Comparison of ENCODE assay signal across 10 mouse cellular contexts in the genomic region with DNA sequence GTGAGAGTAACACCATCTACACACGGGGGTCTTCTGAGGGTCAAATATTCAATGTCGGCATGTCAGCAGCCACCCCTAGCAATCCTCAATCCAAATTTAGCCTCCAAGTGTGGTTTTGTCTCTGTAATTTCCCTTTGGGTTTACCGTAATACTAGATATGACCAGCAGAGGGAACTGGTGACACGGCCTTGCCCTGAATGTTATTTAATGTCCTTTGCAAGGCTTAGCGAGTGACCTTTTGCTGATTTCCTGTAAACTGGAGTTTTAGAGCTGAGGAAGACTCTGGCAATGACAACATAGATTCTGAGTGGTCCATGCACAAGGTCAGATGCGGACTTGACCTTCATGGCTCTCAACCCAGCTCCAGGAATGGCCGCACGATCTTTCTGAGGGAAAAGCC. TPM values are rescaled to one million over a fixed set of nuclear protein-coding genes. Genes with fewer than 3 reads are reported as not detected.
A peak's percentile ranks its signal among the peaks of the same experiment; 100 is the strongest.
DNase-seq lines count a peak whose midpoint lies in the region; ATAC-seq and TF ChIP-seq lines count a peak whose summit lies in the region.
"Had no signal": no experiment of that assay in that cellular context is flagged by ENCODE, and none has a peak within 500 bp of the region (broad histone marks: within the 10 kb centered on the region; RNA-seq: fewer than 3 reads in every experiment).

No protein-coding gene starts in this region.

- no peaks in the 10 kb centered on the region for H3K79me2 ChIP-seq in C2C12 (ENCODE audit: control insufficient read depth, insufficient read depth)

- H3K79me3 ChIP-seq in C2C12 (ENCODE audit: low read depth): no peaks in the 10 kb centered on the region

- H3K27ac ChIP-seq in hindbrain, embryonic 10.5 days: no peak overlapping the region
- no peak overlapping the region for H3K27ac ChIP-seq in hindbrain, embryonic 16.5 days (ENCODE audit: low read depth, low read length)
- H3K27ac ChIP-seq in kidney, postnatal 0 days: no peak overlapping the region
- H3K27ac ChIP-seq in midbrain, postnatal 0 days (ENCODE audit: low read depth, low read length): no peak overlapping the region
- H3K27ac ChIP-seq: embryonic facial prominence, embryonic 13.5 days; macrophage had no signal

- no peak overlapping the region for H3K4me3 ChIP-seq in hindbrain, embryonic 10.5 days
- no peak overlapping the region for H3K4me3 ChIP-seq in hindbrain, embryonic 16.5 days (ENCODE audit: low read length)
- H3K4me3 ChIP-seq in C2C12 (ENCODE audit: insufficient read depth, poor library complexity, severe bottlenecking): no peak overlapping the region
- H3K4me3 ChIP-seq in kidney, postnatal 0 days (replicated peaks; ENCODE audit: low read depth, low read length): no peak overlapping the region
- no peak overlapping the region for H3K4me3 ChIP-seq in midbrain, postnatal 0 days (ENCODE audit: low read depth, low read length)
- H3K4me3 ChIP-seq: embryonic facial prominence, embryonic 13.5 days had no signal

- H3ac ChIP-seq in C2C12 (ENCODE audit: control insufficient read depth, insufficient read length, low read depth): no peak overlapping the region

- H3K36me3 ChIP-seq in hindbrain, embryonic 10.5 days: no peaks in the 10 kb centered on the region
- no peaks in the 10 kb centered on the region for H3K36me3 ChIP-seq in hindbrain, embryonic 16.5 days (ENCODE audit: control insufficient read depth, insufficient read depth, low read length)
- H3K36me3 ChIP-seq in C2C12 (ENCODE audit: control insufficient read depth, insufficient read depth): no peaks in the 10 kb centered on the region
- no peaks in the 10 kb centered on the region for H3K36me3 ChIP-seq in kidney, postnatal 0 days (ENCODE audit: insufficient read depth, low read length)
- no peaks in the 10 kb centered on the region for H3K36me3 ChIP-seq in midbrain, postnatal 0 days (ENCODE audit: insufficient read depth, low read length)
- H3K36me3 ChIP-seq: embryonic facial prominence, embryonic 13.5 days had no signal

- WGBS in hindbrain, embryonic 10.5 days: 49% methylated on average over 8 of the region's 8 CpGs
- WGBS in hindbrain, embryonic 16.5 days: 45% methylated on average over 8 of the region's 8 CpGs
- 38% methylated on average over 8 of the region's 8 CpGs for WGBS in kidney, postnatal 0 days
- WGBS in midbrain, postnatal 0 days: 44% methylated on average over 8 of the region's 8 CpGs

- peak; percentile 28 for DNase-seq in hindbrain, embryonic 10.5 days (ENCODE audit: low spot score)
- DNase-seq in WW6 (ENCODE audit: low read depth, low spot score): peak; percentile 5
- DNase-seq in fibroblast of lung, adult 2 months (ENCODE audit: low read depth): peak; percentile 13
- DNase-seq in kidney, postnatal 0 days (ENCODE audit: low spot score): peak; percentile 73
- DNase-seq in midbrain, postnatal 0 days (ENCODE audit: low spot score): peak; percentile 59
- DNase-seq in right cerebral cortex, postnatal 36 days (ENCODE audit: low spot score in 2 of 2): no peak

- no peak overlapping the region for H3K9ac ChIP-seq in hindbrain, embryonic 16.5 days (ENCODE audit: low read depth, low read length)
- no peak overlapping the region for H3K9ac ChIP-seq in kidney, postnatal 0 days (ENCODE audit: low read depth, low read length)
- no peak overlapping the region for H3K9ac ChIP-seq in midbrain, postnatal 0 days (replicated peaks; ENCODE audit: low read length, poor library complexity, severe bottlenecking)
- H3K9ac ChIP-seq: embryonic facial prominence, embryonic 13.5 days had no signal

- no peaks in the 10 kb centered on the region for H3K27me3 ChIP-seq in hindbrain, embryonic 10.5 days (ENCODE audit: insufficient read depth, poor library complexity, severe bottlenecking)
- no peaks in the 10 kb centered on the region for H3K27me3 ChIP-seq in hindbrain, embryonic 16.5 days (replicated peaks; ENCODE audit: control insufficient read depth, insufficient read depth, low read length)
- H3K27me3 ChIP-seq in C2C12 (ENCODE audit: control insufficient read depth, insufficient read depth, insufficient read length): no peaks in the 10 kb centered on the region
- no peaks in the 10 kb centered on the region for H3K27me3 ChIP-seq in kidney, postnatal 0 days (ENCODE audit: insufficient read depth, low read length)
- no peaks in the 10 kb centered on the region for H3K27me3 ChIP-seq in midbrain, postnatal 0 days (ENCODE audit: insufficient read depth, low read length)
- H3K27me3 ChIP-seq: embryonic facial prominence, embryonic 13.5 days had no signal

- no peak overlapping the region for H3K4me2 ChIP-seq in hindbrain, embryonic 16.5 days (ENCODE audit: low read length)
- no peak overlapping the region for H3K4me2 ChIP-seq in kidney, postnatal 0 days (ENCODE audit: low read length)
- H3K4me2 ChIP-seq in midbrain, postnatal 0 days (ENCODE audit: low read depth, low read length, poor library complexity, severe bottlenecking): no peak overlapping the region
- H3K4me2 ChIP-seq: embryonic facial prominence, embryonic 13.5 days had no signal

- no peaks in the 10 kb centered on the region for H3K9me3 ChIP-seq in hindbrain, embryonic 10.5 days
- no peaks in the 10 kb centered on the region for H3K9me3 ChIP-seq in hindbrain, embryonic 16.5 days (ENCODE audit: control insufficient read depth, low read length)
- H3K9me3 ChIP-seq in kidney, postnatal 0 days (replicated peaks; ENCODE audit: low read length): no peaks in the 10 kb centered on the region
- no peaks in the 10 kb centered on the region for H3K9me3 ChIP-seq in midbrain, postnatal 0 days (ENCODE audit: low read length)
- H3K9me3 ChIP-seq: embryonic facial prominence, embryonic 13.5 days had no signal

- peak; percentile 18 for TF ChIP-seq CTCF in C2C12 (IDR thresholded peaks at IDR 0.05; ENCODE audit: control insufficient read depth, insufficient read depth, insufficient read length)
- peak; percentile 95 for TF ChIP-seq CTCF in kidney, postnatal 0 days (IDR thresholded peaks at IDR 0.05; ENCODE audit: low read depth)
- TF ChIP-seq CTCF in midbrain, postnatal 0 days (IDR thresholded peaks at IDR 0.05): peak; percentile 94

- no peak for ATAC-seq in hindbrain, embryonic 16.5 days
- ATAC-seq in kidney, postnatal 0 days (replicated peaks; ENCODE audit: low FRiP score, low read depth): no peak
- no peak for ATAC-seq in midbrain, postnatal 0 days (ENCODE audit: low FRiP score)

- H3K4me1 ChIP-seq in hindbrain, embryonic 10.5 days (replicated peaks): no peaks in the 10 kb centered on the region
- no peaks in the 10 kb centered on the region for H3K4me1 ChIP-seq in hindbrain, embryonic 16.5 days (ENCODE audit: control insufficient read depth, insufficient read depth, low read depth, low read length)
- no peaks in the 10 kb centered on the region for H3K4me1 ChIP-seq in kidney, postnatal 0 days (replicated peaks; ENCODE audit: insufficient read depth, low read length)
- no peaks in the 10 kb centered on the region for H3K4me1 ChIP-seq in midbrain, postnatal 0 days (ENCODE audit: insufficient read depth, low read length)
- H3K4me1 ChIP-seq: embryonic facial prominence, embryonic 13.5 days had no signal

TF ChIP-seq in C2C12, 6 proteins besides CTCF, POLR2A, EP300 and RAD21:
- TF ChIP-seq CEBPB (IDR thresholded peaks at IDR 0.05; ENCODE audit: low read depth) (no peak), MYOG (IDR thresholded peaks at IDR 0.05; ENCODE audit: control insufficient read depth, extremely low read depth, insufficient read length) (no peak), MYOD1 (IDR thresholded peaks at IDR 0.05; ENCODE audit: control insufficient read depth, insufficient read length, low read depth) (no peak), MAX (IDR thresholded peaks at IDR 0.05) (no peak), FOSL1 (IDR thresholded peaks at IDR 0.05; ENCODE audit: insufficient read depth, low read length, poor library complexity, severe bottlenecking) (no peak), USF1 (IDR thresholded peaks at IDR 0.05; ENCODE audit: low read depth) (no peak)

RNA-seq across cellular contexts. Expression of gene Rubcnl, which starts 44.7 kb away (rescaled TPM):
- polyA plus RNA-seq in hindbrain, embryonic 10.5 days (2016; fragmentation: Nextera tagmentation; extraction: Ambion mirVana): 0.13 and 0.29 TPM in 2 replicates
- polyA plus RNA-seq in hindbrain, embryonic 16.5 days (2015; fragmentation: Nextera tagmentation; extraction: Ambion mirVana): 0.29 and 0.31 TPM in 2 replicates
- polyA plus RNA-seq in C2C12 (2012; fragmentation: generic; extraction: Trizol): 0.40 TPM
- 0.22 and 0.45 TPM in 2 replicates for polyA plus RNA-seq in kidney, postnatal 0 days (2015; fragmentation: Nextera tagmentation; extraction: Ambion mirVana)
- 0.11 and 0.57 TPM in 2 replicates for total RNA-seq in midbrain, postnatal 0 days (2014; rRNA removed)
- polyA plus RNA-seq in midbrain, postnatal 0 days (2015; fragmentation: Nextera tagmentation; extraction: Ambion mirVana): 0.06 and 0.15 TPM in 2 replicates

Comparison
In these comparisons a context has a peak if more than half of its experiments do, and no peak if none do; other contexts are left out.
1. DNase-seq: peak in hindbrain, embryonic 10.5 days (single experiment), WW6 (single experiment), fibroblast of lung, adult 2 months (single experiment), kidney, postnatal 0 days (single experiment) and midbrain, postnatal 0 days (single experiment); none in right cerebral cortex, postnatal 36 days (0 of 2).
2. CTCF ChIP-seq: peak in every context shown above with its lines; median percentile 95 in kidney, postnatal 0 days; 94 in midbrain, postnatal 0 days; 18 in C2C12.